Mouse (Mus musculus): Measurements from ENCODE around the gene Tefm.
A peak's percentile ranks its signal among the peaks of the same experiment; 100 is the strongest.

Tefm gene

DNA sequence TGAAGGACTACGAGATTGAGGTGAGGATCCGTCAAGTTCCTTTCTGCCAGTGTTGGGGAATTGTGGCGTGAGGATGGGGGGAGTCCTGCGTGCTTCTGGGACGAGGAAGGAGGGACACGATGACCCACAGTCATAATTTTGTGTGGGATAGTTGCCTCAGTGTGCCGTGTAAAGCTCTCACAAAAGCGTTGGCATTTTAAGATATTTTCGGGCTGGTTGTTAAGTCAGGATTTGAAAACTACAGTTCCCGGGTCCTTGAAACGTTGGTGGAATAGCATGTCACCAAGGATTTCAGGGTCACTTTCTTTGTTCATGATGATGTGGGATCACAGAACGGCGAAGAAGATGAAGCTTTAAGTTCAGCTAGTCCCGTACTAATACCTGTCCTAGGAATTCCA lies 52.2 kb downstream of the Tefm start:
- DNase-seq = no peak

- peak; percentile 94 to 95 for DNase-seq
Observed at GRCm38 (mm10) chr11:80088917-80089816, 52.8 kb downstream of the Tefm start, which contains the start of gene Atad5. Gene Atad5, plus strand, starts transcription at chr11:80089400.

GRCm38 (mm10) chr11:80086844-80087243 lies 55.1 kb downstream of the Tefm start:
- DNase-seq = peak; percentile 88 to 97

All from kidney, postnatal 25 days (tissue).